Mouse (Mus musculus) layer of hippocampus, adult 9-11 months (tissue): ENCODE results near the gene Pacsin2.
"Not testable (repeated sequence)": the region's sequence is repeated elsewhere in the genome, so short reads cannot be mapped to it uniquely, and the experiment has no call there.

Experiments used
- DNase-seq: peaks from one replicate; pipeline ENCODE4 v3.0.0; 2022

Gene Pacsin2

GRCm38 (mm10) chr15:83419562-83419961 is 44.8 kb downstream of the Pacsin2 start:
- no peak for DNase-seq

DNA sequence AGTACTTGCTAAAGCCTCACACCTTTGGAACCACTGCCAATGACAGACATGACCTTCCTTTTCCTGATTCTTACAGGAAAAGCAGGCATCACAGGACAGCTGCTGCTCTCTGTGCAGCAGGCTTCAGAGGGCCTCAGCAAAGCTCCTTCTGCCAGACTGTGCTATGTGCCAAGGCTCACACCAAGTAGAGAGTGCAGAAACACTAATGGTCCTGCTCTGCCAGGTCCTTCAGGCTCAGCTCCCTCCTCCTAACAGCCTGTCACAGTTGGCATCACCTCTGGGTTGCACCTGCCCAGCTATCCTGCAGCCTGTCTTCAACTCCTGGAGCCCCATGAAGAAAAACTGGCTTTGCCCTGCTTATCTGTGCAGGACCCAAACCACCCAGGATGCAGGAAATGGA is 45.7 kb downstream of the Pacsin2 start:
- no peak for DNase-seq

- no peak for DNase-seq
Observed at GRCm38 (mm10) chr15:83417916-83418315, 46.5 kb downstream of the Pacsin2 start.

GRCm38 (mm10) chr15:83417407-83417806 is 47.0 kb downstream of the Pacsin2 start:
- DNase-seq, result peak; percentile 77

DNA sequence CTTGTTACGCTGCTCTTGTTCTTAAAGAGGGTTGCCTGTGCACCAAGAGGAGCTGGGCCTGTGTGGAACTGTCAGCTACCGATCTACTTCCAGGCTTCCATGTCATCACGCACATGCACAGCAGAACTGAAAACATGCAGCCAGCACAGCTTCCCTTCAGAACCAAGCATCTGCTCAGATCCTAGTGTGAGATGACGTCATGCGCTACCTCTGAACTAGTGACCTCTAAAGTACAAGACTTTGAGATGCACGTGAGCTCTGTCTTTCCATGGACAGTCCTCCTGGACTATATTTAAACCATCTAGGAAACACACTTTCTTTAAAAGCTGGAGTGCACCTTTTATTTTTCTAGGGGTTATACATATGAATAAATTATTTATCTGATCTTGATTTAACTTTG is 49.0 kb downstream of the Pacsin2 start:
- no peak for DNase-seq

GRCm38 (mm10) chr15:83411616-83412015 is 52.8 kb downstream of the Pacsin2 start:
- no peak for DNase-seq

DNA sequence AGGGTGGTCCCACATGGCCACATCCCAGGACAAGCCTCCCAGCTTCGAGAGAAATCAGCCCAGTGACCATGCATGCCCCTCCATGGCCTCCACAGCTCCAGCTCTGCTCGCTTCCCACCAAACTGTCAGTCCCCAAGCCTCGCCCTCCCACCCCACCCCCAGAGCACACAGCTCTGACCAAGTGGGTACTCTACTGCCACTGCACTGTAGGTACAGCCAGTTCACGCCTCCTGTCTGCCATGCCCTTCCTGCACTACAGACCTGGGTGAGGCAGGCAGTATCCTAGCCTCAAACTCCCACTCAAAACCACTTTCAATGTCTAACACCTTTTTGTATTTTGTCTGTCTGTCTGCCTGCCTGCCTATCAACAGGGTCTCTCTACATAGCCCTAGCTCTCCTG is 53.7 kb downstream of the Pacsin2 start:
- no peak for DNase-seq

DNA sequence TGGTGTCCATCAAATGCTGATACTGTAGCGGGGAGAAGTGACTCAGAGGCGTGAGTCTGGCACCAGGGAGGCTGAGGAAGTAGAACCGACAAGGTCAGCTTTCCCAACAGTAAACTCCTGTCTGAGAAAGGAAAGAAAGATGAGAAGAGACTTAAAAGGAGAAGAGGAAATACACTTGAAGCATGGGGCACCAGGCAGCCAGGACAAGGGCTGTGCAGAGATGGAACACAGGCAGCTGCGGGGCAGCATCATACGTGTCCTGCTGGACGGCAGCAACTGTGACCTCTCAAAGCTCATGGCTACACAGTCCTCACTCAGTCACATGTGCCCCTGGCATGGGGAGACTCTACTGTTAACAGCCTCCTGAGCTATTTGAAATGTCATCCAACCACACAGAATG is 54.1 kb downstream of the Pacsin2 start:
- no peak for DNase-seq

DNA sequence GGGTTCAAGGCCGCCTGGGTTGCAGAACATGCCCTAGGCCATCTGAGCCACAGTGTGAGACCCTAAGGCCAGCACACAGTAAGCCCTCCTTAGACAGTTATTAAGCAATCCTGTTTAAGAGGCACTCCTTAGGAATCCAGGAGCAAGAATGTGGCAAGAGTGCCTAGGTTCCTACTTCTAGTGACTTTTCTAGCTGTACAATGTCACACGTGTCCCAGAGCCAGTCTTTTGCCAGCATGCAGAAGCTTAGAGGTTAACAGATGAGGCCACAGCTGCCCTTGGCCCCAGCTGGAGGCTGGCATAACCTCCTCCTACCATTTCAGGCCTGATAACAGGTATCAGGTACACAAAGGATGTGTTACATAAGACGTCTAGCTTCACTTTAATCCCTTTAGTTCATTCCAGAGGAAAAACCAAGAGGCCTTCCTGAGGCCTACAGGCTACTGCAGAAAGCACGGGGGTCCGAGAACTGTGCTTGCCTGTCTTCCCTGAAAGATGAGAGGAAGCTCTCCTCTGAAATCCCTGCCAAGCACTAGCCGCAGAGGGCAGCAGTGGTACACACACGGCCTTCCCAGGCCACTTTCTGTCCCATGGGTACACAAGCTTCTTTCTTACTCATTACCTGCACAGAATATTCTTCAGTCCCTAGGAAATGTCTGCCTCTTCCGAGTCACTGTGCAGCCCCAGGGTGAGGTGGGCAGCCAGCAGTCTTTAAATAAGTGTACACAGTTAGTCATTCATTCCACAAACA is 55.5 kb downstream of the Pacsin2 start:
- no peak for DNase-seq

- no peak for DNase-seq
Observed at GRCm38 (mm10) chr15:83408216-83408615, 56.2 kb downstream of the Pacsin2 start.

DNA sequence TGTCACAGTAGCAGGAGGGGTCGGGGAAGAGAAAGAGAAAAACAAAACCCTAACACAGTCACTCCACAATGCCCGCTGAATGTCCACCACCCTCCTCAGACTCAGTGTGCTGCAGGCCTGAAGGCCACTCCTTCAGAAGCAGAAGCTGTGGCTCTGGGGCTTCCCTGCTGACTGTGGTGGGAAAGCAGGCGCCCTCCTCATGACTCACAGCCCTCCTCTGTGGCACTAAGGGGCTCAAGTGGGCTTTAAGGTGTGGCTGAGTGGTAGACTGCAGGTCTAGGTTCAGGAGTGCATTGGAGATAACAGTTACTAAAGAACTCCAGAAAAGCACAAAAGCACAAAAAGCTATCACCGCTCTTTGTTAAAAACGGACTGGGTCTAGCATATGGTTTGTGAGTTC is 56.9 kb downstream of the Pacsin2 start:
- no peak for DNase-seq

- not testable (repeated sequence) for DNase-seq
Observed at GRCm38 (mm10) chr15:83405866-83406265, 58.5 kb downstream of the Pacsin2 start.

DNA sequence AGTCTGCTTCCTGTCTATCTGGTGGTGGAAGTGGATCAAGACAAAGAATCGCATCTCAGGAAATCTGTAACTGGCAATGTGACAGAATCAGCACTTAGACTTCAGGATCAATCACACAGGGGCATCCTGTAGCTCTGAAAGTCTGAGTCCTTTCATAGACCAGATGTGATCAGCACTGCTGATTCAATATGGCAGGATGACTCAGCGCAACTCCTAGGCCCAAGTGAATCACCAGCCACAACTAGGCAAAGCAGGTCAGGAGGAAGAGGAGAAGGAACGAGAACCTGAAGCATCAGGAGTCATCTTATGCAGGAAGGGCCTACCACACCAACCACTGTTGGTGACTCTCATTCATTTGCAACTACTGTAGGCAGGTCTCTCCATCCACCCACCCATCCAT is 60.4 kb downstream of the Pacsin2 start:
- DNase-seq, result no peak

DNA sequence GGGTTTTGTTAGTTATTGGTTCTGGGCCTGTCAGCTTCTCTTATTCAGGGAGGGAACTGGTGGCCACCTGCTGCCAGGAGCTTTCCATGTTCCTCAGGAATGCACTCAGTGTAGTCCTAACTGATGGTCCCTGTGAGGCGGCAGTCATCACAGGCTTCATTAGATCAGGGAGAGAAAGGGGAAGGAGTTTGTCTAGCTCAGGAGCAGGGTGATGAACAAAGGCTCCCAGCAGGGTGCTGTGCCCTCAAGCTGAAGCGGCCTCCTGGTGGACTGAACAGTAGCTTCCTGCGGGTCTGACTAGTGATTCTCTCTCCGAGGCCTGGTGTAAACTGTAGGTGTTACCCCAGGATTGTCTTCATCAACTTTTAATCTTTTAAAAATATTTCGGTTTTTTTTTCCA is 61.4 kb downstream of the Pacsin2 start:
- DNase-seq, result no peak

- DNase-seq, result no peak
Observed at GRCm38 (mm10) chr15:83392722-83393121, 71.7 kb downstream of the Pacsin2 start.

DNA sequence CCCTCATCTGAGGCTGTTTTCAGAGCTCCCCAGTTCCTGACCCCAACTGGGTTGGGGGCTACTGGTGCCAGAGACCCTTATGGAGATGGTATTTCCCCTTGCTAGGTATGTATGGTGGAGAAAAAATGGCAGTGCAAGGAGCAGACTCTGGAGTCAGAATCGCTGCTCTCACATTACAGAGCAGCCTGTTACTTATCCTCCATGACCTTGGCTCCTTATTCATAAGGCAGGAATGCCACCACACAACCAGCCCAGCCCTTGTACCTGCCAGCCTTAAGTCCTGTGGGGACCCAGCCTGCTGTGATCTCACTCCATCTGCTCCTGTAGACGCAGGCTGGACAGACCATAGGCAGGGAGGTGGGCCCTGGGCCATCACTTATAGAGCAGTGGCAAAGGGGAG is 76.5 kb downstream of the Pacsin2 start:
- DNase-seq, result no peak

GRCm38 (mm10) chr15:83383633-83384032 is 80.8 kb downstream of the Pacsin2 start:
- DNase-seq, result no peak

DNA sequence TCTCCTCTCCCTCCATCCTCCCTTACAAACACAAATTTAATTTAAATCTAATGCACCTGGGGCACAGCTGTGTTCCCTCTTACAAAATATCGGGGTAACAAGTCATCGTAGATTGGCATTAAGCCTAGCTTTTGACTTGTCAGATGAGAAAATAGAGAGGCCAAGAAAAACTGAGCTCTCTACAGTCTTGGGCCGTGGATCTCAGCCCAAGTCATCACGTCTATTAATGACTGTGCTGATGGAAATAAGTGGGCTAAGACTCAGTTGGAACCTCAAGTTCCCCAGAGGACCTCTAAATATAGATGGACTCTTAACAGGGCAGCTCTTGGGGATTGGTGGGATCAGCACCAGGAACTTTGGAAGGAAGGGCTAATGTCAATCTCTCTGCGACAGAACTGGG is 81.3 kb downstream of the Pacsin2 start:
- DNase-seq, result no peak

GRCm38 (mm10) chr15:83382467-83382866 is 81.9 kb downstream of the Pacsin2 start:
- DNase-seq, result no peak

DNA sequence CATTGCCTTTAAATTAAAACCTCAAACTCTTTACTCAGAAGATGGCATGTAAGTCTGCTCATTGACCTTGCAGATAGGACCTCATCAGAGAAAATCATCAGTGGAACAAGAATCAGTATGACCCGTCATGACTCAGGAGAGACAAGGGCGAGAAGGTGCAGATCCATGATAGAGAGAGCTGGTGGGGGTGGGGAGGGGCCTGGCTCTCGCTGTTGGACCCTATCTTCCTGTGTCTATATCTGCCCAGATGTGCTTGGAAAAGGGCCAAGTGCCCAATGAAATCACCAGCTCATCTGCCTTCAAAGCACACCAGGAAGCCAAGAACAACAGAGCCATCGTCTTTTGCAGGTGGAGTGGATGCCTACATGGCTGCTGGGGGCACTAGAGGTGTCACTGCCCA is 87.3 kb downstream of the Pacsin2 start:
- no peak for DNase-seq

DNA sequence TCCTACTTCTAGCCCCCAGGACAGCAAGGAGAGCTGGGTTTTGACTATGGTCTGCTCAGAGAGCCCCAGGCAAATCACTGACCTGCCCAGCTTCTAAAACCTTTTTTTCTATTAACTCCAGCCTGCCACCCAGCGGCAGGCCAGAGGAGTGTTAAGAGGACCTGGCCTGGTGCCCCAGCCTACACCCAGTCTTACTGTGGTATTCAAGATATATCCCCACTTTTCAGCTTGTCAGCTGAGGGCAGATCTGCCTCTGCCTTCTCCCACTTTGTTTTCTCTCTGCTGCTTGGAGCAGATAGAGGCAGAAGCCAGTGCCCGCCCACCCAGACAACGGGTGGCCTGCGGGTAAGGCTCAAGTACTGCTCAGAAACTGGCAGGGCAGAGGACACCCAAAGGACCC is 89.3 kb downstream of the Pacsin2 start:
- peak; percentile 30 for DNase-seq

GRCm38 (mm10) chr15:83374076-83374475 is 90.3 kb downstream of the Pacsin2 start:
- DNase-seq, result no peak

- DNase-seq, result not testable (repeated sequence)
Observed at GRCm38 (mm10) chr15:83368702-83369101, 95.7 kb downstream of the Pacsin2 start.

DNA sequence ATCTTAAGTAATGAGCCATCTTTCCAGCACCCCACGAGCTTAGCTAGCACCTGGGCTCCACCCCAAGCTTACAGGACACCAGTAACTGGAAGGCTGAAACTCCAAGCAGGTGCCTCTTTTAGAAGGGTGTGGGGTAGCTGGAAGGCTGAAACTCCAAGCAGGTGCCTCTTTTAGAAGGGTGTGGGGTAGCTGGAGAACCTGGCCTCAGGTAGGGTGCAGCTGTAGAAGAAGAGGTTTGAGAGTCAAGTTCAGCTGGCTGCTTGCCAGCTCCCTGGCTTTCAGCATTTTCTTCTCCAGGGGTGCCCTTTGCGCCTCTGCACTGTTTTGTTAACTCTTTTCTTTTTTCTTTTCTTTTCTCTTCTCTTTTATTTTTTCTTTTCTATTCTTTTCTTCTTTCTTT is 96.1 kb downstream of the Pacsin2 start:
- DNase-seq, result no peak

GRCm38 (mm10) chr15:83366933-83367552 is 97.4 kb downstream of the Pacsin2 start:
- DNase-seq, result peak; percentile 63
